Mouse (Mus musculus) cerebellum, adult 2 months (tissue): ENCODE measurements at regions not wholly inside any gene's neighbourhood (a gene's known extent, or its start where the extent isn't known, plus 50 kb on each side); places are given as distances from the start of the nearest gene placed in this dataset.

Source experiments
- CTCF ChIP-seq: fragments of 200-500 bp; IDR thresholded peaks from 2 replicates; pipeline ENCODE4 v1.5.1; 2011; ENCODE audit warnings: low read depth, mild to moderate bottlenecking, control low read depth, low read length, moderate library complexity, borderline replicate concordance; ENCODE audit not compliant: insufficient read depth
- POLR2A ChIP-seq: fragments of 200-500 bp; IDR thresholded peaks from 2 replicates; pipeline ENCODE4 v1.6.1; 2011; ENCODE audit warnings: low read length, control low read depth, borderline replicate concordance; ENCODE audit not compliant: insufficient read depth

- TF ChIP-seq POLR2A (no peak), CTCF (no peak)
Measured at GRCm38 (mm10) chr7:75981560-75981959, 133.4 kb downstream of the Klhl25 start.
